Mouse (Mus musculus) lung, postnatal 36 days (tissue): Measurements from ENCODE around the gene Cbx3.
"Not testable (repeated sequence)": the region's sequence is repeated elsewhere in the genome, so short reads cannot be mapped to it uniquely, and the experiment has no call there.

ENCODE experiments used
- DNase-seq: peaks from one replicate; pipeline ENCODE4 v3.0.0; 2022; ENCODE audit warnings: mixed read lengths

The Cbx3 gene

DNA sequence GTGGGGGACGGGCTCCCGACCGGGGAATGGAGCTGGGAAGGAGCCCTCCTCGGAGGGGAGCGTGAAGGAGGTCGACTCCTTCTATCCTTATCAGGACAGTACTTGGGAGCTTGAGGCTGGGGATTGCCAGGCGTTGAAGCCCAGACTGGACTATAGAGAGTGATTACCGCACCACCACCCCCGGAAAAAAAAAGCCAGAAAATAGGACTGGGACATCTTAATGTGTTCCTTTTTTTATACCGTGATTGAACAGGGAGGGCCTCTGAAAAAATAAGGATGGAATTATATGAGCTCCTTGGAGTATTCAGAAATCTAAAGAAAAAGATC lies 982 bp downstream of the Cbx3 start:
- no peak for DNase-seq

DNA sequence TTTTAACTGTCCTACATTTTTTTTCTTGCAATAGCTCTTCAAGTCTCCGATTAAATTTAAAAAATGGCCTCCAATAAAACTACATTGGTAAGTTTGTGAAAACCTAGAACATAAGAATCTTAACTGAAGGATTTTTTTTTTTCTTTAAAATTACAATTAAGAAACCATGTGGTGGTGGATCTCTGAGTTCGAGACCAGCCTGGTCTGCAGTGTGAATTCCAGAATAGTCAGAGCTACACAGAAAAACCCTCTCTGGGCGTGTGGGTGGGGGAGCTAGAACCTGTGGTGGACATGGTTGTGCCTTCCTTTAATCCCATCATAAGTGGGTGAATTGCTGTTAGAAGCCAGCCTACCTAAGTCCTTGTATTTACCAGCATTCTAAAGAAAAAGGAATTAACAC lies 1.6 kb downstream of the Cbx3 start:
- DNase-seq: no peak

DNA sequence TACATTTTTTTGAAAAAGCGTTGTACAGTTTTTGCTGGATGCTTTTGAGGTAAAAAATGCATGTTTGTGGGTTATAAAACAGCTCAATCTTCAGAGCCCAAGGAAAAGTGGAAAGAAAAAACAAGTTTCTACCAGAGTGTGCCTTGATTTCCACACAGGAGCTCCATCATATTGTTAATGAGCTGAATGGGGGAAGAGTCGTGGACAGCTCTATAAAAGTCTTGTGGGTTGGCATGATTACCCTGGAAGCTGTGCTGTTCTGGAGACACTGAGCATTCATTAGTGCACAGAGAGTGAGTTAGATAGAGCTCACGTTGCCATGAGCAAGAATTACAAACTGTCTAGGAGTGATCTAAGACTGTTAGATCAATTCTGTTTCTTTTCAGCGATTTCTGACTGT lies 2.1 kb downstream of the Cbx3 start:
- no peak for DNase-seq

- DNase-seq: no peak
Measured at GRCm38 (mm10) chr6:51479136-51479731, 9.1 kb downstream of the Cbx3 start.

- no peak for DNase-seq
Measured at GRCm38 (mm10) chr6:51481548-51481947, 11.4 kb downstream of the Cbx3 start.

- no peak for DNase-seq
Measured at GRCm38 (mm10) chr6:51483861-51484260, 13.7 kb downstream of the Cbx3 start.

GRCm38 (mm10) chr6:51484556-51484955 lies 14.4 kb downstream of the Cbx3 start:
- not testable (repeated sequence) for DNase-seq

DNA sequence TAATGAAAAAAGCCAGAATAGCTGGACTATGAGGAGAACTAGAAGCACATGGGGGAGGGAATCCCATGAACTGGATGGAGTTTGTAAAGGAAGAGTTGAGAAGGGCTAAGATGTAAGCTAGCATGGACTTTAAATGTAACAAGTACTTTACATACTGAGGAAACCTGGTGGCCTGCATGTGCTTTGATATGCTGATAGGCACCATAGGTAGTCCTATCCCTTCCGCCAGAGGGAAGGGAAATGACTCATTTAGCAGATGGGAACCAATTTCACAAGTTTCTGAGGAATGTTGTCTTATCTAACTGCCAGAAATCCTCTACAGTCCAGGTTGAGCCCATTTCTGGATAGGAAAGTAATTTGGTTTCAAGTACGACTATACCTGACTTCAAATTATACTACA lies 15.5 kb downstream of the Cbx3 start:
- no peak for DNase-seq

- no peak for DNase-seq
Measured at GRCm38 (mm10) chr6:51486076-51486710, 16.0 kb downstream of the Cbx3 start.

GRCm38 (mm10) chr6:51486731-51487130 lies 16.6 kb downstream of the Cbx3 start:
- DNase-seq: no peak

- DNase-seq: peak; percentile 27
Measured at GRCm38 (mm10) chr6:51489787-51490186, 19.6 kb downstream of the Cbx3 start.

DNA sequence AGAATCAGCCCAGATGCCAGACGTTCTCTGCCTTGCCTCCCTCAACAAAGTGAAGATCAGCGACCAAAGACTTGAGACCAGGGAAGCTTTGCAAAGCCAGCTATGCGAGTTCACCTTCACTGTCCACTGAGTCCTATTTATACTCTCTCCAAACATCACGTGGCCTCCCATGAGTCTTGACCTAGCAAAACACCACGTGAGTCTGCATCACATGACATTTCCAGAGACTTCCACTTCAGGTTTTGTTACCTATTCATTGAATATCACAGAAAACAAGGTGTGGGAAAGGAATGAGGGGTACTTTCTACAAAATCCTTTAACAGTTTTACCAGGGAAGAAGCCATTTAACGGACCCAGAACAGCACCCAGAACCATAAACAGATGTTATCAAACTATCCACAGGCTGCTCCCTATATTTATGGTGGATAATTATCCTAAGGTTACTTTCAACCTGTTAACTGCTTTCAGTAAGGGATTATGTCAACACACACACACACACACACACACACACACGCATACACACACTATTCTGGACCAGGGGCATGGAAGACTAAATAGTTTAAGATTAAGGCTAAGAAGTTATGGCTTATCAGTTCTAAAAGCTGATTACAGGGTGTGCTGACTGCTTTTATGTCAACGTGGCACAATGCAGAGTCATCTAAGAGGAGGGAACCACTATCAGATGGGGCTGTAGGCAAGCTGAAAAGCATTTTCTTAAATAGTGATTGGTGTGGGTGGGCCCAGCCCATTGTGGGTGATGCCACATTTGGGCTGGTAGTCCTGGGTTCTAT lies 27.4 kb downstream of the Cbx3 start:
- no peak for DNase-seq

DNA sequence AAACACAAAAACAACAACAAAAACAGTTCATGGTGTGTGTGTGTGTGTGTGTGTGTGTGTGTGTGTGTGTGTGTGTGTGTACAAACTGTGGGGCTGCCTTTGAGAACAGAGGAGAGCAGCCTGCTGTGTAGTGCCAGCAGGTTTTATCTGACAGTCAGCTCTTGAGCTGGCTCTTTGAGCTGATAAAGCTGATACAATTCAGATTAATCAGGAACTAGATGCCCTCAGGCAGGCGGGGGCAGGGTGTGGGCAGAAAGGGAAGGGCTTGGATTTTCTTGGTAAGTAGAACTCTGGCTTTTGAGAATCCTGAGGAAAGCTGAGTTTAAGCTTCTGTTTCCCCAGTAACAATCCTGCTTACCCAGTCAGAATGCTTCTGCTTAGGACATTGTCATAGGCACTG lies 35.5 kb downstream of the Cbx3 start:
- DNase-seq: no peak

DNA sequence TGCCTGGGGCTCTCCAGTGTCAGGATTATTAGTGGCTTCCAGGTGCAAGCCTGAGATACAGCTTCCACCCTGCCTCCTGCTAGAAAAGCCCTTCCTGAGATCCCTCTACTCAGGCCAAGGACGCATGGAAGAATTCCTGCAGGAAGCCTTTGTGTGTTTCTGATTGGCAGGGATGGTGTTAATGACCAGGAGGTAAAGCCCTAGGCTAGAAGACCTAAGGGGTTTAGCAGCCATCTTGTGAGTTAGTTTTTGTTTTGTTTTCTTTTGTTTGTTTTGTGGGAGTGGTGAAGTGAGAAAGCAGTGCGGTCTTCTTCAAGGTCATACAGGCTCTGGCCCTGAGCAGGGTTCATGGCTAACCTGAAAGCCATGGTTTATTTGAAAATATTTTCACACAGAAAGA lies 37.4 kb downstream of the Cbx3 start:
- DNase-seq: no peak

DNA sequence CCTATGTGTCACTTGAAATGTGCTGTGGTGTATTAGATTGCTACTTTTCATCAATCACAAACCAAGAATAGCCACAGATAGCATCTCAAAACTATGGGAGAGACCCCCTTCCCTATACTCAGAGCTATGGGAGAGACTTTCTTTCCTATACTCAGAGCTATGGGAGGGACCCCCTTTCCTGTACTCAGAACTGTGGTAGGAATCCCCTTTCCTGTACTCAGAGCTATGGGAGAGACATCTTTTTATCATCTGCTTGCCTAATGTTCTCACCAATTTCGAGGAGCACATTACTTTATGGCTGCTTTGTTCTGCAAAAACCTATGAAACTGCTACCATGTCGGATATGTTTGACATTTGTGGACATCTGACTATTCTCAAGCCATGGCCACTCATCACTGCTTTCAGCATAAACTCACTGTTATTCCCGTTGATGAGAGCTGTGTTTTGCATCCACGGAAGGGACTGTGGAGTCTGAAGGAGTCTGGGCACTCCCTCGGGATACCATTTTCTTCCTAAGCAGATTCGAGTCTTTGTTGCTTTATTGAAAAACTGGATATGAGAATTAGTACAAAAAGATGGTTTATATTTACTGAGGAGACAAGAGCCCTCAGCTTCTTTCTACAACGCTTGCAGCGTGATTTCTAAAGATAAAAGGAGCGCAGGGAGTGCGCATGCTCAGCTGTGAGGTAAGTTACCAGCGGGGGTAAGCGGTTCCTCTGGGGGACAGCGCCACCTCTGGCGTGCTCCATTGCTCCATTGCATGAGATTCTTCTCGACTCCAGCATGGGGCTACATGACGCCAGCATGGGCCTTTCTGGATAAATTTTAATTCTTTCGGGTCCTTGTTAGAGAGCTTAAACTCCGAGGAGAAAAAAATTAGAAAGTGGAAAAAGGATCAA lies 38.8 kb downstream of the Cbx3 start:
- DNase-seq: peak; percentile 86

DNA sequence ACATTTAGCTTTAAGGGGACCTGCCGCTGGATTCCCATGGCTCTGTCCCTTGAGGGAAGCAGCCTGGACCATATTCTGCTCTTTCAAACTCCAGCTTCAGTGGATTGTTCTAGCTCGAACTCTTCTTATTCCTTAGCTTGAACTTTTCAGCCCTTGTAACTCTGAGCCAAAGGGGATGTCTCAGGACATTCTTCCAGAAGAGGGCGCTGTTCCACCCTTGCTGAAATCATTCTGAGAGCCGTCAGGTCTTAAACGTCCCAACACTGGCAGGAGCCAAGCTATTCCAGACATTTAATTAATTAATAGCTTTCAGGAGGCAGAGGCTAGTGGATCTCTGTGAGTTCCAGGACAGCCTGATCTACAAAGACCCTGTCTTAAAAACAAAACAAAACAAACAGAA lies 39.9 kb downstream of the Cbx3 start:
- DNase-seq: peak; percentile 80

DNA sequence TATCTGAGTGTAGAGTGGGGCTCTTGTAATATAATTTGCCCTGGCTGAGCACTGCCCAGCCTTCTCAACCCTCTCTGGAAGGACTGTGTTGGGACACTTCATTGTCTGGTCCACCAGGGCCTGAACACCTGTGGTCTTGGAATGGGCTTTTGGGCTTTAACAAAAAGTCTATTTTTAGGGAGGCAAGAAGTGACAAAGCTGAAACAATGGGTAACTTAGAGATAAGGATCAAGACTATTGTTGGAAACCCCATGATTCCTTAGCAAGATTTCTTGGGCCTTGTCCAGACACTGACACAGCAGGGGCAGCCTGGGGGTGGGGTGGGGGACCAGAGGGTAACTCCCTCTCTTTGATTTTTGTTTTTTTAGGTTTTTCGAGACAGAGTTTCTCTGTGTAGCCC lies 40.8 kb downstream of the Cbx3 start:
- no peak for DNase-seq

- DNase-seq: no peak
Measured at GRCm38 (mm10) chr6:51513745-51514144, 43.6 kb downstream of the Cbx3 start.

DNA sequence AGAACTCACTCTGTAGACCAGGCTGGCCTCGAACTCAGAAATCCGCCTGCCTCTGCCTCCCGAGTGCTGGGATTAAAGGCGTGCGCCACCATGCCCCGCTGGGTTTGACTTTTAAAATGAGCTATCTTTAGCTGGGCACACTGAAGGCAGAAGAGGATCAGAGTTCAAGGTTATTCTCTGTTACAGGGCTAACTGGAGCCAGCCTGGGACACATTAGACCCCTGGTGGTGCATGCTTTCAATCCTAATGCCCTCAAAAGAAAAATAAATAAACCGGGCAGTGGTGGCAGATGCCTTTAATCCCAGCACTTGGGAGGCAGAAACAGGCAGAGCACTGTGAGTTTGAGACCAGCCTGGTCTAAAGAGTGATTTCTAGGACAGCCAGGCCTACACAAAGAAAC lies 44.7 kb downstream of the Cbx3 start:
- DNase-seq: no peak

GRCm38 (mm10) chr6:51523310-51523709 lies 53.1 kb downstream of the Cbx3 start:
- no peak for DNase-seq

DNA sequence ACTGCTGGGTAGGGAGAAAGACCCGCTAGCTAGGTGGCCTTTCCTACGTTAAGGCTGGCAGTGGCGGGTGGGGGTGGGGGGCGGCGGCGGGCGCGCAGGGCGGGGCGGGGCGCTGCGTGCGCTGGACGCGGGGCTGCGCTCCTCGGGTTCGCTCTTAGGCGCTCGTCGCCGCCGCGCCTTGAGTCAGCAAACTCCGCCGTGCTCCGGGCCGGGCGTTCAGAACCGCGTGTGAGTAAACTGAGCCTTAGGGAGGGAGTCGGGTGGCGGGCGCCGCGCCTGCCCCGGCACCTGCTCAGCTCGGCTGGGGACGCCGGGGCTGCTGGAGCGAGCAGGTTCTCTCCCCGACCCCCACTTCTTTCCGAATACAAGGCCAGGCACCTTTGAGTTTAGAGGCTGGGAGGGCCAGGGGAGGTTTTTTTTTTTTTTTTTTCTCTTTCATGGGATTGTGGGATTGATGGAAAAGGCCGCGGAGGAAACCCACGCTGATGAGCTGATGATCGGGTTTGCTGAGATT lies 53.7 kb downstream of the Cbx3 start, which contains the start of gene Snx10:
Snx10 (plus strand) TSS at position 95 of the 514 bp plus-strand sequence.
- peak; percentile 58 for DNase-seq

GRCm38 (mm10) chr6:51524321-51524931 lies 54.3 kb downstream of the Cbx3 start:
- peak; percentile 35 for DNase-seq

DNA sequence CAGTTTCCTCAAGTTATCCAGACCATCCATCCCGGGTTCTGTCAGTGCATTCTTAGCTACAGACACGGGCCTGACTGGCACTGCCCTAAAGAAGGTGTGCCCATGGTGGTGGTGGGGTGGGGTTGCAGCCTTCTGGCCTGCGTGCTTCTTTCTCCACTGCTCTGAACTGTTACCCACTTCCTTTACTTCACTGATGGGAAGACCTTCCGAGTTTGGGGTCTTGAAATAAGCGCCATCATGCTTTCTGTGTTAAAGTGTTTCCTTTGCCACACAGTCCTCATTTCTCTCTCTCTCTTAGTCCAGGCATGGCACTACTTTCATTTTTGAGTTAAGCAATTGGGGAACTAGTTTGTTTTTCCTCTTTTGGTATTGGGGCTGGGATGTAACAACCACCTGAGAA lies 54.8 kb downstream of the Cbx3 start:
- no peak for DNase-seq
